Mouse (Mus musculus) heart, postnatal 25 days (tissue): Measurements from ENCODE around the gene Ermard. TPM values are rescaled to one million over a fixed set of nuclear protein-coding genes. Genes with fewer than 3 reads are reported as not detected.

Experiments used
- DNase-seq: peaks from one replicate; pipeline ENCODE4 v3.0.0; 2022; ENCODE audit warnings: low spot score
- intact Hi-C: fragments of 180-260 bp; cut with DNase I; formaldehyde crosslinking; loops from one replicate; pipeline ENCODE4 v1.15.1; 2025
- total RNA-seq, 2 experiments: library from RNA; stranded (reverse); gene quantifications; 2 replicates each; pipeline ENCODE4 v1.2.3; 2021

The Ermard gene
- total RNA-seq, 2 experiments from 2014 or later: 20.9 to 21.2 TPM

DNA sequence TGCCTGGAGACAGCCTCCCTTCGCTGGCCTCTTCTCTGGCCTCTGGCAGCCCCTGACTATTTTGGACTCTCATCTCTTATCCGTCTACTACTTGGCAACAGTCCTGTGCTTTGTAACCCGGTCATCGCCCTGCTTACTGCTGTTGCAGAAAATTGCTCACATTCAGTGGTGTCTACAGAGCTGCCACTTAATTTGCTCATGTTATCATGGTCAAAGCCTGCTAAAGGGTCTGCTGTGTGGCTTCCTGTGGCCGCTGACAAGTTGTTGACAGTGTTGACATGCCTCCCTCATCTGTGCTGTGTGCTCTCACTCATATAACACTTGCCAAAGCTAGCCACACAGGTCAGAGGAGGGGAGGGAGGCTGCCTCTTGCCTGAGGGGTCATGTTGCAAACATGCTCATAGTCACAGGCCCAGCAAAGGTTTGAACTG, 17.2 kb downstream of the Ermard start:
- DNase-seq: no peak
- intact Hi-C loops: no loop called here

DNA sequence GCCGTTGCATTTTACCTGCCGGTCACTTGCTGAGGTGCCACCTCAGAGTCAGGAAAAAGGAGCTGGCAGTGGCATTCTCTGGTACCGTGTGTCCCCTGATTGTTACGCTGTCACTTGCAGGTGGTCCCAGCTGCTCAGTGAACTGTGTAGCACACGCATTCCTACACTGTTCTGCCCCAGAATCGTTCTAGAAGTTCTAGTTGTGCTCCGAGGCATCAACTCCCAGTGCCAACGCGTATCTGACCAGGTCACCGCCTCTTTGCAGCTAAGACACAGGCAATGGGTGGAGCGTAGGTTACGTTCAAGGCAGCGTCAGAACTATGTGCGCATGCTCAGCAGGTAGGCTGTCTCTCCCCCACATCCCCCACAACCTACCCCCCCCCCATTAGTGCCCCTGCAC, 18.6 kb downstream of the Ermard start:
- no peak for DNase-seq
- intact Hi-C loops: no loop called here

DNA sequence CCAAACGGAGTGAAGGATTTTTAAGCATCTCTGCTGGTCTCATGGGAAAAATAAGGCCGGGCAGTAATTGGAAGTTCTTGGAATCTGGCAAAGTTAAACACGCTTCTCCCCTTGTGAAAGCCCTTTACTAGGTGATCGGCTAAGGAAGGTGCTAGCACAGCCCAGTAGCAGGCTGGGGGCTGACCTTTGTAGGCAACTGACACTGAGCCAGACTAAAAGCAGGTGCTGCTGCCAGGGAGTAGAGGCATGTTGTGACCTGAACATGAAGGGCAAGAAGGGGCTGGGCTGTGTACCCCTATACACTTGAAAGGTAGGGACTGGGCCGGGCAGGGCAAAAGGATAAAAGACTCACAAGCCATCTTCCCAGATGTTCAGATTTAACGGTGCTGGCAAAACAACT, 19.3 kb downstream of the Ermard start:
- DNase-seq: no peak
- intact Hi-C loops: no loop called here

DNA sequence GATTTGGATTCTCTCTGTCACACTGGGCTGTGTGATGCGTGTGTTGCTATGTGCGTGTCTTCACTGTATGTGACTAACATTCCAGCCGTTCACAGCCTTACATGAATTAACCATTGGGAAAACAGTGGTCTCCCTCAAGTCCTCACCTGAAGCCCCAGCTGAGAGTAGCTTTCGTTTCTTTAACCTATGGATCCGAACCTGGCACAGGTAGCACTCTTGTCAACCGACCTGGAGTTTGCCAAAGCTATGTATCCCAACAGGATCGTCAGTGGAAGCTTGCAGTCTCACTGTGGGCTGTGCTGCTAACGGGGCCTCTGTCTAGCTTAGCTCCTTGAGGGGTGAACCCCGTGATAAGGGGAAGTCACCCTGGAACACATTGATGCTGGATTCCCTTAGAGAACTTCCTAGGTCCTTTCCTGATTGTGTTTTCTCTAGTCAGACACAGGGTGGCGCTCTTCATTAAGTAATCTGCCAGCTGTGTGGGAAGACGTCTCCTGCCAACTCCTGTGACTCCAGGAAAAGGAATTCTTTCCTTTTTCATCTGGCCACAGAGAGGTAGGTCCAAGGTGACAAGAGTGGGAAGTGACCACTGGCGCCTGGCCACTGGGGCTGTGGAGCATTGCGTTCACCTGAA, 24.5 kb downstream of the Ermard start:
- intact Hi-C loops: loop anchor here (1.0 to 5.0 kb wide), 4 partner anchors 127 to 402 kb away; no protein-coding TSS in a partner anchor
- DNase-seq: no peak

DNA sequence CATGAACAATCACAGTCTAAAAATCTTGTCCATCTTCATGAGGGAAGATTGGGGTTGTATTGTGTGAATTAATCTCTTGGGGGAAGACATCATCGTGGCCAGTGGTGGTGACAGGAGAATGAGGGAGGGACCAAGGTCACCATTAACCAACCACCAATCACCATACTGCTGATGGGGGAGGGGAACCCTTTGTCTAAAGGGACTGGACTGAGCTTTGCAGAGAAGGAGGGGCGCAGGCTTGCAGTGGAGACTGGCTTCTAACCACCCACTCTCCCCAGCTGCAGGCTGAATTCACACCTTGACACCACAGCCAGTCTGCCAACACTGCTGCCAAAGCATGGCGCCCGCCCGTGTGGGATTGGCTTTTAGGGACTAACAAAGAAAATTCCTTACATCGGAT, 25.1 kb downstream of the Ermard start:
- DNase-seq: no peak
- intact Hi-C loops: loop anchor here (5.0 kb wide), 2 partner anchors 126 to 221 kb away; no protein-coding TSS in a partner anchor

DNA sequence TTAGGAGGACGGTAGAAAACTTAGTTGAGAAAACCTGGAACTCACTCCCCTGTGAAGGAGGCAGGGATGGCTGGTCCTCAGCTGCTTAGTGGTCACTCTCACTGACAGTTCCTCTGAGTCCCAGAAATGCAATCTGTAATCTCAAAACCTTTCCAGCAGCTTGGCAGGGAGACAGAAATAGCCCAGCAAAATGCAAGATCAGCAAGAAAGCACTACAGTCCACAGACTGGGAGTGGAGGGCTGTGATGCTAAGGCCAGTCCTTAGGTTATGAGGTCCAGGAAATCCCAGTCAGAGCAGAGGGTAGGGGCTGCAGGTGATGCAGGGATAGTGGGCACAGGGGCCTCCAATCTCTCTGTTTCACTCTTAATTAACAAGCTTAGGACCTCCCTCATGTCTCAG, 25.9 kb downstream of the Ermard start:
- intact Hi-C loops: loop anchor here (5.0 kb wide), 2 partner anchors 125 to 220 kb away; no protein-coding TSS in a partner anchor
- DNase-seq: no peak

DNA sequence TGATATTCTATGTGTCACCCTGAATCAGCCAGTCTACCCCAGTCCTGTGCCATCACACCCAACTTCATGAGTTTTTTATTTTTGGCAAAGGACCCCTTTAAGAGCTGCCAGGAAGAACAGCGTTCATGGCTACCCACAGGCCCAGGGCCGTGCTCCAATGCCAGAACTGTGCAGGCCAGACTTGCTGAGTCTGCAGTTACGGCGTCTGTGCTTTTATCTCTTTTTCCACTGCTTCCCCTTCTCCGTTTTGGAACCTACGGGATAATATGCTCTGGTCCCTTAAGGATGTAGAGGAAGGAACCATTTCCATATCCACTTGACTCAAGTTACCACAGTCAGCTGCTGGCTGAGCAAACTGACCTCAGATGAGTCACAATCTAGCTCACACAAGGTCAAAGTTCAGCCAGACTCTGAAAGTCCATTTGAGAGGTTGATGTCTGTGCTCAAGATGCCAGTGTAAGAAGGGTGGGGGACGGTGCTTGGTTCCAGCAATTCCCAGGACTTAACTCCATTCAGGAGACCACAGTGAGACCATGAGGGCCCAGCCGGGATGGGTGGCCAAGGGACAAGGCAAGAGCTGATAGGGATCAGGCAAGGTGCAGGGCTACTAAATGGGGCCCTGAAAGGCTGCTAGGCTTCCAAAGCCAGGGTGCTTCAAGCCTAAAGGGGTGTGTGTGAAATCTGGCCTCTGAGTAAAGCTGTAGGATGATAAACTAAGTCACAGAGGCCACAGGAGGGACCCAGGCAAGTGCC, 27.2 kb downstream of the Ermard start:
- no peak for DNase-seq
- intact Hi-C loops: loop anchor here (5.0 kb wide), 2 partner anchors 124 to 219 kb away; no protein-coding TSS in a partner anchor

DNA sequence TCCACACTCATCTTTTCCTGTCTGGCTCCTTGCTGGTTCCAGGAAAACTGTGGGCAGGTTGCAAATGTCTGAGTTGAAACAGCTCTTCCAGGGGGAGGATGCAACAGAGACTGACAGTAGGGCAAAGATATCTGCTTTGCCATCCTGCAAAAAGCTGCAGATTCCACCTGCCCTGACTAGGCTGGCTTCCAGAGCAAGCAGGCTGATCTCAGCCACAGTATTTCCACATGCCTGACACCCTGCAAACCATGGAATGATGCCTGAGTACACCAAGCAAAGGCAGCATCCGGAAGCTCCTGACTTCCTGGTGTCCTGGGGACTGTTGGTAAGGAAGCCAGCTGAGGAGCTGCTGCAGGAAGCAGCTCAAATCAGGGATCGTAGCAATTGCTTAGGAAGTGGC, 28.1 kb downstream of the Ermard start:
- intact Hi-C loops: loop anchor here (5.0 kb wide), 2 partner anchors 123 to 218 kb away; no protein-coding TSS in a partner anchor
- no peak for DNase-seq

DNA sequence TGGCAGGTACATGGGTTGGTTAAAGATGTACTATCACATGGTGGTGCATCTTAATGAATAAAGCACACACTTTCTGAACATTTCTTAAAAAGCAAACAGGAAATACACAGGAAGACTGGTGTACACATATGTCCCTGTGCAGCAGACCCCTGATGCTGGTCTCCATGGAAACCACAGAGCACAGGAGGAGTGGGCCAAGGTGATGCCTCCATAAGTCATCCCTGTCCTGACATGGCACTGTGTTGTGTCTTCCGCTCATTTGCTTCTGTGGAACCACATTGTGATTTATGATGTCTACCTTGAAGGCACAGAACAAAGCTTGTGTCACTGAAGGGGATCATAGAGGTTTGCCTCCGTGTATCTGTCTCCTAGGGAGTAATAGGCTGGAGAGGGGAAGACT, 31.2 kb downstream of the Ermard start:
- DNase-seq: no peak
- intact Hi-C loops: loop anchor here (5.0 kb wide), 1 partner anchor 55 kb away; no protein-coding TSS in a partner anchor

DNA sequence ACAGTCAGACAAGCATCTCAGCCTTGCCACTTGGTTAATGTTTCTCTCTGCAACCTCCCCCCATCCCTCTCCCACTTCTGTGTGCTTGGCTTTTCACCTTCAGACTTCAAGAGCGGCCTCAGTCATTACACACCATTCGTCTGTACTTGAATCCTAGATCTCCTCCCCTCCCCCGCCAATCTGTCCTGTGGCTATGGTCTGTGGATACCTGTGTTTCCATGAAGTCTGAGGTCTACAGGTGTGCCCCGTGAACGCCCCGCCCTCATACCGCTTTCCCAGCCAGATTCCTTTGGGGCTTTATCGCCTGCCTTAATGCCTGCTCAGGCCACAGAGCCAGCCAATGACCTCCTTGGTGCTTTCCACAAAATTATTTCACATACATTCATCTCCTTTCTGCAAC, 34.0 kb downstream of the Ermard start:
- no peak for DNase-seq
- intact Hi-C loops: no loop called here

DNA sequence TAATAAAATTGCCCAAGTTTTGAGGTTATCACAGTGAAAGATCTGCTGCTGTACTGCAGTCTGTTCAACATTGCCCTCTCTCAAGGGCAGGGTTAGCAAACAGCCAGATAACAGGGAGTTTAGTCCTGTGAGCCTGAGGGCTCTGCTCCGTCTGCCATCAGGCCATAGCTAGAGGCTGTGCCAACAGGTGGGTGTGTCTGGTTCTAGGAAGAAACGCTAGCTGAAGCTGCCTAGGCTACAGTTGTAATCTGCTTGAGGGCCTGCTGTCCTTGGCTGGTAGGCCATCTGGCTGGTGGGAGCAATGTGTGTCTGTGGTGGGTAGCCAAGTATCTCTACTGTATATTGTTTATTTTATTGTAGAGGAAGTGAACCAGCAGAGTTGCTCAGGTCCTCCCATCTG, 36.5 kb downstream of the Ermard start:
- intact Hi-C loops: no loop called here
- DNase-seq: no peak

DNA sequence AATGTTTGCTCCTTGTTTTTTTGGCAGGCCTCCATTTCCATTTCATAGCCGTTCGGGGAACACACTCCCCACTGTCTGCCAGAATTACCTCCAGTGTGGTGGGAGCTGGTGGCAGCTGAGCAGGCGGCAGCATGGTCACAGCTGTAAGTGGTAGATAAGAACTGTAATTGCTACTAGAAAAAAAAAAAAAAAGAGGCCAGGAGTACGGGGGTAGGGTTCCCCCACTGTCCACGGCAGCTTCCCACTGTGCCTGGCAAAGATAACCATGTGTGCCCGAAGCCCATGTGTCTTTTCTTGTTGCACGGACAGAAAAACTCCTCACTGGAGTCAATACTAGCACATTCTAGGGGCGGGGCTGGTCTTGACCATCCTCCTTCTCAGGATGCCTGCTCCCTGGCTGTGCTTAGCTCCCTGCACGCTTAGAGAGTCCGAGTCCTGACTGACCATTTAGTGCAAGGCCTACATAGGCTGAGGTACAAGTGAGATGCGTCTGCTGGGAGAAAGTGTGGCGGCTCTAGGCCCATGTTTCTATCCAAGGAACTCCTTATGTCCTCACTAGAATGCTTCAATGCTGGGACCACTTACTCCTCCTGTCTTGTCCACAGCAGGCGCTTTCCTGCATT, 43.3 kb downstream of the Ermard start:
- no peak for DNase-seq
- intact Hi-C loops: no loop called here

DNA sequence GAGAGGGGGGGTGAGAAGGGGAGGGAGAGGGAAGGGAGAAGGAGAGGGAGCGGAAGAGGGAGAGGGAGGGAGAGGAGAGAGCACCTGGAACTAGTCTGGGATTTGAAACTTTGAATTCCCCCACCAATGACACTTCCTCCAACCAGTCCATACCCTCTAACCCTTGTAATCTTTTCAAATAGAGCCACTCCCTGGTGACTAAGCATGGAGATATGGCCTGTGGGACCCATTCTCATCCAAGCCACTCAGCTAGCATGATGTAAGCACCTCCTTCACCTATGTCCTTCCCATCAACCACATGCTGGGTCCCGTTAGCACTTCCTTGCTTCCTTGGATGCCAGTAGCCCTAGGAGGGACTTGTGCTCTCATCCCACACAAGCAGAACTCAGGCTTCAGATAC, 44.0 kb downstream of the Ermard start:
- DNase-seq: no peak
- intact Hi-C loops: no loop called here

DNA sequence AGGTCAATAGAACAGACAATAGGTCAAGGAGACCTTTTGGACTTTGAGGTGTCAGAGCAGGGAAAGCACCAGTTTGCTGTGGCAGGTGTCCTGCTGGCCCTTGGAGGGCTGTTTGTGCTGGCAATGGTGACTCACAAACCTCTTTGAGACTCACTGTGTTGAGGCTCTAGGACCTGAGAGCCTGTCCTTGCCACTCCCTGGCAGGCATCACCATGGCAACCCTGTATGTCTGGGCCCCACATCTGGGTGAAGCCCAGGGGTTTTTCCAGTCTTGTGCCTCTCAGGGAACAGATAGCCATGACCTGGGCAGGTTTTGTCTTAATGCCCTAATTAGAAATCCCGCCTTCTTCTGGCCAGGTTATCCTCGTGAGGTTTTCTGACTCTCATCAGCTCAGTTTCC, 47.2 kb downstream of the Ermard start:
- no peak for DNase-seq
- intact Hi-C loops: no loop called here

DNA sequence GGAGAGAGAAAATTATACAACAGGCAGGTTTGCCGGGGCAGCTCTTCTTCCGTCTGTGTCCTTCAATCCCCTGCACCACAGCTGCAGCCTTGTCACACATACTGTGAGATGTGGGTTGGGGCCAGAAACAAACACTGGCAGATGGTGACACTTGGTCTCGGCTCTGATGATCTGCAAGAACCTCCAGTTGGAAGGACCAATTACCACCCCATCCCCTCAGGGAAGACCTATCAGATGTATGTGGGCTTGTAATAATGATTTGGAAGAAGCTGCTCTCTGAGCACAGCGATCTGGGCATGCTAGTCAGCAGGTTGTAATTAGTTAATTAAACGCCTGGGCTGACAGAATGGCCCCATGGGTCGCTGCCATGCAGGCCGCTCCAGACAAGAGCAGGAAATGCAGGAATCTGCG, 47.6 kb downstream of the Ermard start:
- no peak for DNase-seq
- intact Hi-C loops: no loop called here

DNA sequence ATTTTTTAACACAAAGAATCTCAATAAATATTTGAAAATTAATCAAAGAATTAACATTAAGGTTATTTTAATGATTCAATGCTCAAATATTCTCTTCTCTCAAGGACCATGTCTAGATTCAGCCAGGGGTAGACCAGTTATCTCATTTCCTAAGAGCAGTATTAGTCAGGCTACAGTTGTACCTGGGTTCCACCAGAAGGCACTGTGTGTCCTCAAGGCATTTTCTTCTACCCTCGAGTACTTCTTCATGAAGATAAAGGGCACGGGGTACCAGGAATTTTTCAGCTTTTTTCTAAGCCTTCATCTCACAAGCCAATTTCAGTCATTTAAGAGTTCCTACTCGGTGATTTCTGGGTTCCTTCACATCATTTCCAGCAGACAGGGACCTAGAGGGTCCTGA, 50.7 kb downstream of the Ermard start:
- intact Hi-C loops: no loop called here
- no peak for DNase-seq

DNA sequence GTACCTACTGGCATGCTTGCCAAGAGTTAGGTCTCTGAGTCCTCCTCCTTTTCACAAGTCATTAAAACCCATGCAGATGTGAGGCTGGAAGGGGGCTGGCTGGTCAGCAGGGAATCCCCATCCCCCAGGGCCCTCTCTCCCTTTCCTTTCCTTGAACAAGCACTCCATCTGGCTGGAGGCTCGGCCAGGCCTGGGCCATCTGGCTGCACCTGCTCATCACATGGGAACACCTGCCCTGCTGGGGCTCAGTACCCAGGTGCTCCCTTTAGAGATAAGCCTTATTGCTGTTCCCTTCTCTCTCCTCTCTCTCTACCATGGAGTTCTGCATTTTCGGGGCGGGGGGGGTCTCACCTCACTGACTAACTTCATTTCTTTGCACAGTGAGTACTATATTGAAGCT, 52.5 kb downstream of the Ermard start:
- intact Hi-C loops: no loop called here
- DNase-seq: no peak

DNA sequence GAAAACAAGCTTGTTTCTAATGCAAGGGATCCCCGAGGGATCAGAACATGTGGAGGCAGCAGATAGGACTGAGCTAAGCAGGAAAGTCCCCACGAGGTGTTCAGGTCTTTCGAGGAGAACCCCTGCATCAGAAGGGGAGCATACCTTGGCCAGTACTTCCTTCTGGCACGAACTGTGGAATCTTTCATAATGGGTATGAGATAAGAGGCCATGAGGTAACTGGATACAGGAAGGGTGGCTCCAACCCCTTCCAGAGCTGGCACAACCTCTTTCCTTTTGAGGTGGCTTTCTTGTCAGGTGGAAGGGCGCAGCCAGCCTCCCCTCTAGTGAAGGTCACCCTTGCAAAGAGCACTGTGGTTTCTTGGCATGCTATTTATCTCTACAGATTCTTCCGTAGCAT, 55.8 kb downstream of the Ermard start:
- DNase-seq: no peak

DNA sequence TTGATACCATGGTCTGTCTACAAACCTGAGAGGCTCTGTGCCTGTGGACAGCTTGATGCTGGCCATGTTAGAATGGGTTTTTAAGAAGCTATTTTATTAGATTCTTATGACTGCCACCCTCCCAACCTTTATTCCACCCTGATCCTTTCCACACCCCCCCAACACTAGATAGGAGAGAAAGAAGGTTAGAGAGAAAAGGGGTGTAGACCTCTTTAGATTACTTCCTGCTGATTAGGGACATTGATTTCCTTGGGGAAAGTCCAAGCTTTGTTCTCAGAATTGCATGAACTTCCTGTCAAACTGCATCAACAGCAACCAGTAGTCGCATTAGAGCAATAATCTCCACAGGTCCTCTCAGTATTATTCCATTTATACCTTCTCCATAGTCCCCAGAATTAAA, 57.7 kb downstream of the Ermard start:
- no peak for DNase-seq

More for the DNA sequence above, 55.8 kb downstream of the Ermard start:
- intact Hi-C loops: no loop called here

DNA sequence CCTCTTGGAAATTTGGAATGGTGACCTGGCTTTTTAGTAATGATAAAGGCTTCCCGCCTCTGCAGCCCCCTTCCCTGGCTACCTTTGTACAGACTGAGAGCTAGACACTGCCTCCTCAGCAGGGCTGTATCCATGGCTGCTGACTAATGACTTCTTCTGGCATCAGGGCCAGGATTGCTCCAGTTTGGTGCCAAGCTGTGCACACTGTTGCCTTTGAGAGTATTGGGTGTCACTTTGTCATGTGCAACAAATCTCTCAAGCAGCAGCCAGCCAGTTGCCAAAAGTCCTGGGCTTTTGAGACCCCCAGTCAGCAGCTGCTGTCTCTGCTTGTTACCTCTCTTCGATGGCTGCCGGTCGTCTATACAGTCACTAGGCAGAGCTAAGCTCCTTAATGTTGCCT, 60.3 kb downstream of the Ermard start:
- intact Hi-C loops: no loop called here
- no peak for DNase-seq

More for the DNA sequence above, 57.7 kb downstream of the Ermard start:
- intact Hi-C loops: no loop called here

DNA sequence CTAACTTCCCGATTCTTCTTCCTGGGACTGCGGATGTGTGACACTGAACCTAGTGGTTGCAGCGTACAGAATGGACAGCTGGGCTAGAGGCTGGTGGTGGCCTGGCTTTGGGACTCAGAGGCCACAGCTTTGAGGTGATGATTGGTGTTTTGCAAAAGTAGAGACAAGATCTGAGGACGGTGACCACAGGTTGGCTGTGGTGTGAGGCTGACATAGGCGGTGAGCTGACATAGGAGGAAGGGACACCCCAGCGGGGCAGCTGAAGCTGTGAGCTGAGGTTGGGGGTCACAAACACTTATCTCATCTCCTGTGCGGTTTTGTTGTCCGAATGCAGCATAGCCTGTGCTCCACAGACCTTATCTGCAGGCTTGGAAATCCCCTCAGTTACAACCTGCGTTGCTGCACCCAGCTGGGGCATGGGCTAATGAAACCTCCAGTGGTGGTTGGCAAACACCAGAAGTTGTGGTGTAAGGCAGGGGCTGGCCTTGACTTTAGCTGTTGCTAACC, 66.2 kb downstream of the Ermard start:
- DNase-seq: no peak
- intact Hi-C loops: no loop called here
